ENCODE assay signal across 8 mouse cellular contexts in genomic region chr5:113138319-113139063, GRCm38 (mm10). TPM values are rescaled to one million over a fixed set of nuclear protein-coding genes. Genes with fewer than 3 reads are reported as not detected.
DNase-seq lines count a peak whose midpoint lies in the region; ATAC-seq lines count a peak whose summit lies in the region.

No protein-coding gene starts in this region.

- peak overlapping the region; percentile 99 for H3K4me2 ChIP-seq in forebrain, embryonic 15.5 days (replicated peaks)

- under 1% methylated on average over 43 of the region's 43 CpGs for WGBS in forebrain, embryonic 15.5 days
- WGBS in limb, embryonic 10.5 days, result under 1% methylated on average over 43 of the region's 43 CpGs

- no peaks in the 10 kb centered on the region for H3K27me3 ChIP-seq in forebrain, embryonic 15.5 days
- peaks cover 55% of the 10 kb centered on the region for H3K27me3 ChIP-seq in limb, embryonic 10.5 days (ENCODE audit: low read depth, poor library complexity, severe bottlenecking)

- peak; percentile 72 for DNase-seq in CD4-positive, CD25-positive, alpha-beta regulatory T cell, adult 2 months (ENCODE audit: low read depth, low spot score)
- peak; percentile 67 for DNase-seq in limb, embryonic 10.5 days (ENCODE audit: low spot score)
- peak; percentile 65 for DNase-seq in skeletal muscle tissue, adult 2 months (ENCODE audit: low read depth, low spot score)
- no peak for DNase-seq in spleen, adult 18-20 months

- no peaks in the 10 kb centered on the region for H3K9me3 ChIP-seq in forebrain, embryonic 15.5 days
- H3K9me3 ChIP-seq in limb, embryonic 10.5 days (replicated peaks), result no peaks in the 10 kb centered on the region

- H3K36me3 ChIP-seq in forebrain, embryonic 15.5 days, result no peaks in the 10 kb centered on the region
- H3K36me3 ChIP-seq in limb, embryonic 10.5 days, result no peaks in the 10 kb centered on the region

- H3K4me3 ChIP-seq in forebrain, embryonic 15.5 days, result peak overlapping the region; percentile 55
- H3K4me3 ChIP-seq in limb, embryonic 10.5 days, result peak overlapping the region; percentile 57

- peak; percentile 19 for ATAC-seq in activated CD4-positive, CD25-positive, alpha-beta regulatory T cell, adult 4 months
- ATAC-seq in forebrain, embryonic 15.5 days (replicated peaks), result peak; percentile 53
- peak; percentile 38 to 59 for ATAC-seq in hematopoietic stem cell, adult 5-6 weeks (replicated peaks in 1 of 2; ENCODE audit: insufficient read depth in 1 of 2, low FRiP score in 2 of 2, low TSS enrichment in 1 of 2, low read depth in 1 of 2, poor library complexity in 2 of 2, severe bottlenecking in 2 of 2)
- ATAC-seq in megakaryocyte-erythroid progenitor cell, adult 5-6 weeks (replicated peaks; ENCODE audit: low FRiP score, low TSS enrichment, poor library complexity, severe bottlenecking), result peak; percentile 54

- peak overlapping the region; percentile 60 for H3K27ac ChIP-seq in forebrain, embryonic 15.5 days (replicated peaks)
- H3K27ac ChIP-seq in limb, embryonic 10.5 days, result peak overlapping the region; percentile 57

- H3K9ac ChIP-seq in forebrain, embryonic 15.5 days (replicated peaks), result peak overlapping the region; percentile 61

- peaks cover 28% of the 10 kb centered on the region for H3K4me1 ChIP-seq in forebrain, embryonic 15.5 days
- H3K4me1 ChIP-seq in limb, embryonic 10.5 days, result peaks cover 44% of the 10 kb centered on the region

RNA-seq across cellular contexts. Expression of gene Crybb3, which starts 57.1 kb away (rescaled TPM):
- not detected for polyA plus RNA-seq in activated CD4-positive, CD25-positive, alpha-beta regulatory T cell, adult 4 months (2017; shearing (Covaris generic))
- polyA plus RNA-seq in forebrain, embryonic 15.5 days (2015; fragmentation: Nextera tagmentation; extraction: Ambion mirVana), result 0.73 and 0.80 TPM in 2 replicates
- total RNA-seq in hematopoietic stem cell, adult 5-6 weeks (2017), result not detected in 2 replicates
- polyA plus RNA-seq in limb, embryonic 10.5 days (2016; fragmentation: Nextera tagmentation; extraction: Ambion mirVana), result 0.33 and 0.59 TPM in 2 replicates
- not detected in 2 replicates for total RNA-seq in megakaryocyte-erythroid progenitor cell, adult 5-6 weeks (2014; fragmentation: Nextera tagmentation)
- total RNA-seq in megakaryocyte-erythroid progenitor cell, adult 5-6 weeks (2017), result not detected in 2 replicates

Comparison
In these comparisons a context has a peak if more than half of its experiments do, and no peak if none do; other contexts are left out.
1. DNase-seq: peak in CD4-positive, CD25-positive, alpha-beta regulatory T cell, adult 2 months (single experiment), limb, embryonic 10.5 days (single experiment) and skeletal muscle tissue, adult 2 months (single experiment); none in spleen, adult 18-20 months (0 of 2).
2. Peak in every context shown above with its lines, with median percentiles within 50 percentile points of each other: ATAC-seq.